Mouse (Mus musculus) MEL (cell line): ENCODE data around the gene Trpm3. TPM values are rescaled to one million over a fixed set of nuclear protein-coding genes. Genes with fewer than 3 reads are reported as not detected.

Source experiments
- DNase-seq: peaks from one replicate; pipeline ENCODE4 v3.0.0; 2011; ENCODE audit warnings: low read depth, low spot score
- H3K27ac ChIP-seq: 2 replicates; pipeline ENCODE4 v1.5.1; 2012; ENCODE audit warnings: low read depth, mild to moderate bottlenecking, control low read depth, low read length, moderate library complexity; ENCODE audit not compliant: control insufficient read depth
- H3K27me3 ChIP-seq, 2 experiments: fragments of 150-350 bp in 1 of 2; sonication (generic) in 1 of 2; 2 replicates each; pipeline ENCODE4 v1.6.1; 2012; ENCODE audit warnings: low read length in 2 of 2, mild to moderate bottlenecking in 2 of 2, improper control_type of control experiment in 1 of 2, moderate library complexity in 1 of 2; ENCODE audit not compliant: insufficient read depth in 2 of 2, control insufficient read depth in 1 of 2
- H3K36me3 ChIP-seq, 2 experiments: 2 replicates each; pipeline ENCODE4 v1.6.1; 2012 to 2014; ENCODE audit warnings: low read length in 2 of 2, improper control_type of control experiment in 1 of 2, inconsistent platforms in 1 of 2, mild to moderate bottlenecking in 1 of 2; ENCODE audit not compliant: insufficient read depth in 2 of 2, control insufficient read depth in 1 of 2
- H3K4me1 ChIP-seq, 2 experiments: fragments of 150-350 bp in 1 of 2; sonication (generic) in 1 of 2; 2 replicates each; pipeline ENCODE4 v1.6.1; 2012; ENCODE audit warnings: low read length in 2 of 2, improper control_type of control experiment in 1 of 2, mild to moderate bottlenecking in 1 of 2; ENCODE audit not compliant: insufficient read depth in 2 of 2, control insufficient read depth in 1 of 2
- H3K4me3 ChIP-seq, 2 experiments: fragments of 150-350 bp in 1 of 2; sonication (generic) in 1 of 2; 2 replicates each; pipeline ENCODE4 v1.5.1; 2012; ENCODE audit warnings: low read depth in 2 of 2, low read length in 2 of 2, mild to moderate bottlenecking in 2 of 2, moderate library complexity in 2 of 2, control low read depth in 1 of 2, improper control_type of control experiment in 1 of 2; ENCODE audit not compliant: control insufficient read depth in 1 of 2, insufficient read depth in 1 of 2
- H3K79me2 ChIP-seq: 2 replicates; pipeline ENCODE4 v1.6.1; 2012; ENCODE audit warnings: mild to moderate bottlenecking, low read length, moderate library complexity; ENCODE audit not compliant: control insufficient read depth, poor library complexity, insufficient read depth
- H3K9ac ChIP-seq: 2 replicates; pipeline ENCODE4 v1.6.1; 2012; ENCODE audit warnings: low read depth, mild to moderate bottlenecking, control low read depth, low read length, moderate library complexity; ENCODE audit not compliant: control insufficient read depth, poor library complexity, severe bottlenecking
- H3K9me3 ChIP-seq: fragments of 150-350 bp; sonication (generic); replicated peaks from 2 replicates; pipeline ENCODE4 v1.6.1; 2012; ENCODE audit warnings: mild to moderate bottlenecking, low read length, improper control_type of control experiment, moderate library complexity; ENCODE audit not compliant: insufficient read depth
- BHLHE40 ChIP-seq: IDR thresholded peaks from 2 replicates; pipeline ENCODE4 v1.6.1; 2012; ENCODE audit warnings: low read depth, mild to moderate bottlenecking, inconsistent platforms, low read length, improper control_type of control experiment, borderline replicate concordance
- CHD1 ChIP-seq: IDR thresholded peaks from 2 replicates; pipeline ENCODE4 v1.6.1; 2012; ENCODE audit warnings: low read depth, mild to moderate bottlenecking, inconsistent platforms, low read length, improper control_type of control experiment
- CHD2 ChIP-seq: IDR thresholded peaks from 2 replicates; pipeline ENCODE4 v1.6.1; 2011; ENCODE audit warnings: low read length, improper control_type of control experiment
- CTCF ChIP-seq, 3 experiments: IDR thresholded peaks in 2 of 3; conservative IDR thresholded peaks in 1 of 3; 2 replicates each; pipeline ENCODE4 v1.5.1; 2011 to 2012; ENCODE audit warnings: low read length in 3 of 3, low read depth in 2 of 3, mild to moderate bottlenecking in 2 of 3, improper control_type of control experiment in 1 of 3, inconsistent platforms in 1 of 3, mixed read lengths in 1 of 3, moderate library complexity in 1 of 3; ENCODE audit not compliant: control insufficient read depth in 1 of 3, insufficient read depth in 1 of 3, poor library complexity in 1 of 3, severe bottlenecking in 1 of 3
- ELF1 ChIP-seq: IDR thresholded peaks from 2 replicates; pipeline ENCODE4 v1.6.1; 2014; ENCODE audit warnings: low read depth, mild to moderate bottlenecking, inconsistent platforms, low read length, improper control_type of control experiment, moderate library complexity
- EP300 ChIP-seq, 2 experiments: IDR thresholded peaks; 2 replicates each; pipeline ENCODE4 v1.6.1; 2011; ENCODE audit warnings: improper control_type of control experiment in 2 of 2, low read length in 2 of 2, low read depth in 1 of 2, mild to moderate bottlenecking in 1 of 2
- ETS1 ChIP-seq: IDR thresholded peaks from 2 replicates; pipeline ENCODE4 v1.6.1; 2012; ENCODE audit warnings: low read depth, mild to moderate bottlenecking, inconsistent platforms, low read length, improper control_type of control experiment, moderate library complexity
- GABPA ChIP-seq: IDR thresholded peaks from 2 replicates; pipeline ENCODE4 v1.6.1; 2012; ENCODE audit warnings: low read depth, mild to moderate bottlenecking, inconsistent platforms, low read length, improper control_type of control experiment, moderate library complexity
- GATA1 ChIP-seq: IDR thresholded peaks from 2 replicates; pipeline ENCODE4 v1.6.1; 2011; ENCODE audit warnings: low read depth, low read length, improper control_type of control experiment
- HCFC1 ChIP-seq: IDR thresholded peaks from 2 replicates; pipeline ENCODE4 v1.6.1; 2012; ENCODE audit warnings: low read depth, mild to moderate bottlenecking, inconsistent platforms, low read length, improper control_type of control experiment, moderate library complexity
- MAFK ChIP-seq: IDR thresholded peaks from 2 replicates; pipeline ENCODE4 v1.6.1; 2011; ENCODE audit warnings: low read depth, mild to moderate bottlenecking, low read length, improper control_type of control experiment, borderline replicate concordance
- MAX ChIP-seq: IDR thresholded peaks from 2 replicates; pipeline ENCODE4 v1.6.1; 2011; ENCODE audit warnings: low read length, improper control_type of control experiment
- MAZ ChIP-seq: IDR thresholded peaks from 2 replicates; pipeline ENCODE4 v1.6.1; 2012; ENCODE audit warnings: low read depth, mild to moderate bottlenecking, inconsistent platforms, low read length, improper control_type of control experiment
- MEF2A ChIP-seq: IDR thresholded peaks from 2 replicates; pipeline ENCODE4 v1.6.1; 2014; ENCODE audit warnings: low read depth, mild to moderate bottlenecking, inconsistent platforms, low read length, improper control_type of control experiment; ENCODE audit not compliant: poor library complexity, insufficient replicate concordance, severe bottlenecking; ENCODE audit errors: extremely low read depth
- MYB ChIP-seq: IDR thresholded peaks from 2 replicates; pipeline ENCODE4 v1.6.1; 2011; ENCODE audit warnings: mild to moderate bottlenecking, low read depth, low read length, improper control_type of control experiment
- MYC ChIP-seq: IDR thresholded peaks from 2 replicates; pipeline ENCODE4 v1.6.1; 2011; ENCODE audit warnings: low read depth, mild to moderate bottlenecking, low read length, improper control_type of control experiment, moderate library complexity
- NELFE ChIP-seq: IDR thresholded peaks from 2 replicates; pipeline ENCODE4 v1.6.1; 2011; ENCODE audit warnings: low read depth, low read length, improper control_type of control experiment
- NRF1 ChIP-seq: IDR thresholded peaks from 2 replicates; pipeline ENCODE4 v1.6.1; 2014; ENCODE audit warnings: low read depth, mild to moderate bottlenecking, inconsistent platforms, low read length, improper control_type of control experiment, moderate library complexity; ENCODE audit not compliant: poor library complexity, insufficient read depth, severe bottlenecking
- RAD21 ChIP-seq: IDR thresholded peaks from 2 replicates; pipeline ENCODE4 v1.6.1; 2011; ENCODE audit warnings: mild to moderate bottlenecking, low read depth, low read length, improper control_type of control experiment
- SIN3A ChIP-seq: IDR thresholded peaks from 2 replicates; pipeline ENCODE4 v1.6.1; 2012; ENCODE audit warnings: low read length, improper control_type of control experiment, inconsistent platforms
- SMC3 ChIP-seq: IDR thresholded peaks from 2 replicates; pipeline ENCODE4 v1.6.1; 2011; ENCODE audit warnings: low read depth, low read length, improper control_type of control experiment
- TAL1 ChIP-seq: IDR thresholded peaks from 2 replicates; pipeline ENCODE4 v1.6.1; 2012; ENCODE audit warnings: mild to moderate bottlenecking, inconsistent platforms, low read length, moderate library complexity, mixed read lengths
- TCF12 ChIP-seq: IDR thresholded peaks from 2 replicates; pipeline ENCODE4 v1.6.1; 2014; ENCODE audit warnings: low read depth, mild to moderate bottlenecking, inconsistent platforms, low read length, improper control_type of control experiment, moderate library complexity
- UBTF ChIP-seq: IDR thresholded peaks from 2 replicates; pipeline ENCODE4 v1.6.1; 2012; ENCODE audit warnings: low read depth, mild to moderate bottlenecking, inconsistent platforms, low read length, improper control_type of control experiment, moderate library complexity, borderline replicate concordance; ENCODE audit not compliant: insufficient read depth
- USF1 ChIP-seq: IDR thresholded peaks from 2 replicates; pipeline ENCODE4 v1.6.1; 2014; ENCODE audit warnings: low read depth, mild to moderate bottlenecking, inconsistent platforms, low read length, improper control_type of control experiment, moderate library complexity
- USF2 ChIP-seq, 2 experiments: IDR thresholded peaks; 2 replicates each; pipeline ENCODE4 v1.6.1; 2011 to 2012; ENCODE audit warnings: improper control_type of control experiment in 2 of 2, low read length in 2 of 2, borderline replicate concordance in 1 of 2, inconsistent platforms in 1 of 2, low read depth in 1 of 2, mild to moderate bottlenecking in 1 of 2; ENCODE audit not compliant: insufficient read depth in 1 of 2
- ZKSCAN1 ChIP-seq: IDR thresholded peaks from 2 replicates; pipeline ENCODE4 v1.6.1; 2012; ENCODE audit warnings: low read depth, mild to moderate bottlenecking, inconsistent platforms, low read length, improper control_type of control experiment, moderate library complexity
- ZMIZ1 ChIP-seq: IDR thresholded peaks from 2 replicates; pipeline ENCODE4 v1.6.1; 2012; ENCODE audit warnings: low read depth, mild to moderate bottlenecking, inconsistent platforms, low read length, improper control_type of control experiment, moderate library complexity
- polyA plus RNA-seq, 2 experiments: library from polyadenylated mRNA; stranded (reverse) in 1 of 2; unstranded in 1 of 2; fragments of >175 nt in 1 of 2; fragments of >200 nt in 1 of 2; gene quantifications; 2 replicates each; pipeline versions ENCODE4 v1.2.1 to v1.2.4; 2012; ENCODE audit warnings: low replicate concordance in 2 of 2, low read depth in 1 of 2; ENCODE audit not compliant: insufficient read length in 2 of 2, insufficient read depth in 1 of 2, missing spikeins in 1 of 2
- total RNA-seq: library from RNA; depleted of rRNA; stranded (reverse); fragments of 300-350 nt; gene quantifications from 2 replicates; pipeline ENCODE4 v1.2.3, GENCODE M21; 2012

Trpm3 gene
- total and polyA plus RNA-seq, 3 experiments, result not detected

DNA sequence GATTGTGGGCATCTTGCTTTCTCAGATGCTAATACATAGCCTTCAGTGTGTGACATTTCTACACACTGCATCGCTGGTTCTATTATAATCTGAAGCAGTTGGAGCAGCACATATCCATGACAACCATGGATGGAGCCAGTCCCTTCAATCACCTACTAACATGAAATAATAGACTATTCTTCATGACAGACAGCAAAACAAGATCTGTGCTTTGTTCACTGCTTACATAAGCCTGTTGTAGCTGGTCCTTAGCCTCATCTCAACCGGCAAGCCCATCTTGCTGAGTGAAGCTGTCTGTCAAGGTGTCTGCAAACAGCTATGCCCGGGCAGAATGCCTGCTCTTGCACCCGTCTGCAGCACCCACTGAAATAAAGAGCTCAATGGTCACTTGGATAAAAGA, 819.6 kb downstream of the Trpm3 start:
- Histone ChIP-seq H3K79me2 (no peaks in the 10 kb centered on the region), H3K4me3 (no peak overlapping the region), H3K36me3 (no peaks in the 10 kb centered on the region), H3K27ac (no peak overlapping the region), H3K27me3 (no peaks in the 10 kb centered on the region), H3K4me1 (no peaks in the 10 kb centered on the region), H3K9ac (no peak overlapping the region), H3K9me3 (no peaks in the 10 kb centered on the region)
- no peak for DNase-seq
- no peak for TF ChIP-seq SMC3
- TF ChIP-seq MYB, result no peak
- no peak for TF ChIP-seq MYC
- no peak for TF ChIP-seq MAX
- no peak for TF ChIP-seq CHD2
- no peak for TF ChIP-seq EP300 (IDR thresholded peaks at IDR 0.05; ENCODE audit: low read depth in 1 of 2, low read length in 2 of 2)
- no peak for TF ChIP-seq MEF2A
- TF ChIP-seq TCF12, result no peak
- no peak for TF ChIP-seq BHLHE40
- no peak for TF ChIP-seq SIN3A
- no peak for TF ChIP-seq HCFC1
- TF ChIP-seq ZKSCAN1, result no peak
- no peak for TF ChIP-seq CHD1
- no peak for TF ChIP-seq USF1
- TF ChIP-seq MAFK, result no peak
- TF ChIP-seq UBTF, result no peak
- no peak for TF ChIP-seq NELFE
- no peak for TF ChIP-seq ZMIZ1
- no peak for TF ChIP-seq GATA1

DNA sequence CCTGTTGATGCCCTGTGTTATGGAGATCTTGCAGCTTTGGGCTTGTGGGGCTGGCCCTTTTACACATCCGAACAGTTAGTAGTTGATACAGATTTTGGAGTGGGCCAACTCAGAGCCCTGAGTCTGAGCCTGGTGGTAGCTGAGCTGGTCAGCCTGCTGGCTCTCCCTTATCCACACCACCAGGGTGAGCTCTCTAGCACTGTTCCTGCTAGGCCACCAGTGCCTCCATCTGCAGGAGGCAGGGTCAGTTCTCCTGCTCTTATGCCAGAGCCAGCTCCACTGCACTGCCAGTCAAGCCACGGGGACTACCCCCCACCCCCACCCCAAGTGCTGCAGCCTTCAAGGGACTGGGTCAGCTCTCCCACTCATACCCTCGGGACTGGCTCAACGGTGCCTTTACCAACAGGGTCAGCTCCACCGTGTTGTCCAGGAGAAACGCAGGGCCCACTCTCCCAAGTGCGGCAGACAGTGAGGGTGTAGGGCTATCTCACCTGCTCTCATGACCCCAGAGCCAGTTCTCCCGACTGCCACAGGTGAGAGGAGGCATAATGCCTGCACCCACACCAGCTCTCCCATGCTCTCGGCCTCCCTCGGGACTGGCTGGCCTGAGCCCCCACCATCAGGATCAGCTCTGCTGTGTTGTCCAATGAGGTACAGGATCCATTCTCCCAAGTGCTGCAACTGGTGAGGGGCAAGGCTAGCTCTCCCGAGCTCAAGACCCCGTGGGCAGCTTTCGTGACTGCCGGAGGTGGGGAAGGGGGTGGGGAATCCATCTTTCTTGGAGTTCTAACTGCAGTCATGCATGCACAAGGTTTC, 821.8 kb downstream of the Trpm3 start:
- Histone ChIP-seq H3K27me3 (no peaks in the 10 kb centered on the region), H3K4me3 (no peak overlapping the region), H3K9ac (no peak overlapping the region), H3K9me3 (no peaks in the 10 kb centered on the region), H3K27ac (no peak overlapping the region), H3K4me1 (no peaks in the 10 kb centered on the region), H3K36me3 (no peaks in the 10 kb centered on the region), H3K79me2 (no peaks in the 10 kb centered on the region)
- TF ChIP-seq ELF1 (no peak), TCF12 (no peak), GABPA (no peak), NRF1 (no peak), SMC3 (no peak), ETS1 (no peak), MAFK (no peak), EP300 (IDR thresholded peaks at IDR 0.05; ENCODE audit: low read depth in 1 of 2, low read length in 2 of 2) (no peak), ZMIZ1 (no peak), TAL1 (no peak), USF2 (IDR thresholded peaks at IDR 0.05; ENCODE audit: borderline replicate concordance in 1 of 2, insufficient read depth in 1 of 2, low read depth in 1 of 2, low read length in 2 of 2) (no peak), RAD21 (no peak), UBTF (no peak), HCFC1 (no peak), GATA1 (no peak), CTCF (IDR thresholded peaks at IDR 0.05 in 2 of 3, conservative IDR thresholded peaks at IDR 0.05 in 1 of 3; ENCODE audit: control insufficient read depth in 1 of 3, insufficient read depth in 1 of 3, low read depth in 2 of 3, low read length in 3 of 3, poor library complexity in 1 of 3, severe bottlenecking in 1 of 3) (no peak), ZKSCAN1 (no peak), CHD1 (no peak), MAZ (no peak), NELFE (no peak)
- DNase-seq, result no peak
